14 mouse cellular contexts compared by ENCODE assay signal in genomic region chr3:144332353-144332752, GRCm38 (mm10).
A peak's percentile ranks its signal among the peaks of the same experiment; 100 is the strongest.
DNase-seq lines count a peak whose midpoint lies in the region; ATAC-seq lines count a peak whose summit lies in the region.
"Had no signal": no experiment of that assay in that cellular context is flagged by ENCODE, and none has a peak within 500 bp of the region (broad histone marks: within the 10 kb centered on the region; RNA-seq: fewer than 3 reads in every experiment).

No protein-coding gene starts in this region.

- 0 out of 2 replicates have a peak overlapping the region, but pooled peaks have one; percentile 31 for H3K27ac ChIP-seq in hindbrain, embryonic 13.5 days
- H3K27ac ChIP-seq in neural tube, embryonic 14.5 days (ENCODE audit: low read depth, low read length), result no peak overlapping the region
- H3K27ac ChIP-seq: heart, embryonic 10.5 days; layer of hippocampus, adult 2 months; liver, embryonic 12.5 days had no signal

- H3K27me3 ChIP-seq in hindbrain, embryonic 13.5 days, result no peaks in the 10 kb centered on the region
- H3K27me3 ChIP-seq in neural tube, embryonic 14.5 days (ENCODE audit: control insufficient read depth, insufficient read depth, low read length), result no peaks in the 10 kb centered on the region
- H3K27me3 ChIP-seq: liver, embryonic 12.5 days had no signal

- peaks cover 8% of the 10 kb centered on the region for H3K4me1 ChIP-seq in hindbrain, embryonic 13.5 days (replicated peaks)
- 0 out of 2 replicates have a peak, but pooled peaks cover 4% of the 10 kb centered on the region for H3K4me1 ChIP-seq in neural tube, embryonic 14.5 days (ENCODE audit: control insufficient read depth, insufficient read depth, low read length)
- H3K4me1 ChIP-seq: liver, embryonic 12.5 days had no signal

- WGBS in hindbrain, embryonic 13.5 days, result 6% methylated on average over 5 of the region's 5 CpGs
- WGBS in neural tube, embryonic 14.5 days, result 5% methylated on average over 5 of the region's 5 CpGs

- no peaks in the 10 kb centered on the region for H3K9me3 ChIP-seq in hindbrain, embryonic 13.5 days
- no peaks in the 10 kb centered on the region for H3K9me3 ChIP-seq in neural tube, embryonic 14.5 days (ENCODE audit: control insufficient read depth, low read length)
- H3K9me3 ChIP-seq: heart, embryonic 10.5 days; liver, embryonic 12.5 days had no signal

- H3K9ac ChIP-seq in hindbrain, embryonic 13.5 days, result no peak overlapping the region
- no peak overlapping the region for H3K9ac ChIP-seq in neural tube, embryonic 14.5 days (replicated peaks; ENCODE audit: low read depth, low read length)
- H3K9ac ChIP-seq: liver, embryonic 12.5 days had no signal

- no peak overlapping the region for H3K4me3 ChIP-seq in hindbrain, embryonic 13.5 days
- H3K4me3 ChIP-seq in neural tube, embryonic 14.5 days (ENCODE audit: low read depth, low read length), result no peak overlapping the region
- H3K4me3 ChIP-seq: heart, embryonic 10.5 days; layer of hippocampus, adult 2 months; liver, embryonic 12.5 days had no signal

- H3K36me3 ChIP-seq in hindbrain, embryonic 13.5 days, result no peaks in the 10 kb centered on the region
- H3K36me3 ChIP-seq in neural tube, embryonic 14.5 days (ENCODE audit: control insufficient read depth, insufficient read depth, low read length), result no peaks in the 10 kb centered on the region
- H3K36me3 ChIP-seq: heart, embryonic 10.5 days; liver, embryonic 12.5 days had no signal

- peak; percentile 49 for DNase-seq in embryo, embryonic 10 days (ENCODE audit: low spot score)
- DNase-seq in embryo, embryonic 9.5 days (ENCODE audit: extremely low spot score), result no peak
- peak; percentile 30 for DNase-seq in embryo, embryonic 10.5 days (ENCODE audit: low spot score)
- DNase-seq in MN1 (ENCODE audit: low spot score), result no peak
- no peak for DNase-seq in lung, postnatal 10 days
- DNase-seq: cerebellum, postnatal 36 days; kidney, adult 9 months had no signal

- peak; percentile 66 for ATAC-seq in hindbrain, embryonic 13.5 days (ENCODE audit: low FRiP score)
- peak; percentile 65; the same call in 1 of the 2 replicates for ATAC-seq in neural tube, embryonic 14.5 days (ENCODE audit: low read depth)
- ATAC-seq in cerebellum, adult (ENCODE audit: insufficient number of reproducible peaks, low FRiP score, low TSS enrichment), result no peak
- ATAC-seq: liver, embryonic 12.5 days; lung, postnatal 0 days had no signal

- peak overlapping the region; percentile 2; the same call in 1 of the 2 replicates for H3K4me2 ChIP-seq in hindbrain, embryonic 13.5 days
- H3K4me2 ChIP-seq in neural tube, embryonic 14.5 days (ENCODE audit: low read depth, low read length), result no peak overlapping the region
- H3K4me2 ChIP-seq: liver, embryonic 12.5 days had no signal

Comparison
In these comparisons a context has a peak if more than half of its experiments do, and no peak if none do; other contexts are left out.
1. DNase-seq: peak in embryo, embryonic 10 days (single experiment) and embryo, embryonic 10.5 days (single experiment); none in embryo, embryonic 9.5 days (single experiment), MN1 (single experiment) and lung, postnatal 10 days (single experiment).